Mouse (Mus musculus) kidney, adult 2 months (tissue): ENCODE results near the gene Ecd.
A peak's percentile ranks its signal among the peaks of the same experiment; 100 is the strongest.

Experiments used
- CTCF ChIP-seq: fragments of 200-500 bp; conservative IDR thresholded peaks from 2 replicates; pipeline ENCODE4 v1.5.1; 2011; ENCODE audit warnings: low read depth, mild to moderate bottlenecking, control low read depth, low read length, moderate library complexity, mixed read lengths; ENCODE audit not compliant: insufficient read depth, insufficient read length
- POLR2A ChIP-seq: fragments of 200-500 bp; IDR thresholded peaks from one replicate; pipeline ENCODE4 v1.6.1; 2011; ENCODE audit warnings: low read depth, low read length, control low read depth

DNA sequence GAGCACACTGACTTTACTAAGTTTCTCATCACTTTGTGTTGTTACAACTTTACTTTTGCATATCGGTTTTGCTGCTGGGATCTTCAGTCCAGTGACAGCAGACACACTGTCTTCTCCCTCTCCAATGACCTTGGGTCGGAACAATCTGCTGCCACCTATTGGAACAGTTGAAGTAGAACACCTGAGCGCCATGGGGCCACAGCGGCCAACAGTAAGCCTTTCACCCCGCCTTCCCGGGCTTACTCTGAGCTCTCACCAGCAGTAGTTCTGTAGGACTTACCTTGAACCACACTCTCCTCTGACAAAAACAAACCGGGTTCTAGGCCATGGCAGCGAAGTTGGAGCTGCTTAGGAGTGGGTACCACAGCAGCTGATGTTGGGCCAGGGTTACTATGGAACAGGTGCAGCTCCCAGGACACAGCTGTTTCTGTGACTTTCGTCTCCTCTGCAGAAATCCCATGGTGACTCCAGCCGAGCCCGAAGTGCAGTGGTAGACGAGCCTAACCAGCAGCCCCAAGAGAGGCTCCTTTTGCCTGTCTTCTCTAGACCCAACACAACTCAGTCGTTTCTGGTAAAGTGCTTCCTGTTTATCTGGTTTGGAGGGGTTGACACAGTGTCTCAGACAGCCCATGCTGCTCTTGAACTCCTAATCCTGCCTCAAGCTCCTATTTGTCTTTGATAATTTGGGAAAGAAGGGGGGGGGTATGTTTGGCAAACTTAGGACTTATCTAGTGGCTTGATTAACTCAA, 30.6 kb upstream of the Ecd start:
- TF ChIP-seq CTCF: peak; percentile 82
- TF ChIP-seq POLR2A: no peak
